Mouse (Mus musculus): ENCODE results near the gene Cdk17. TPM values are rescaled to one million over a fixed set of nuclear protein-coding genes. Genes with fewer than 3 reads are reported as not detected.

Cdk17 gene
- polyA plus RNA-seq, 1 experiment from 2014 or later = 41.2 TPM

DNA sequence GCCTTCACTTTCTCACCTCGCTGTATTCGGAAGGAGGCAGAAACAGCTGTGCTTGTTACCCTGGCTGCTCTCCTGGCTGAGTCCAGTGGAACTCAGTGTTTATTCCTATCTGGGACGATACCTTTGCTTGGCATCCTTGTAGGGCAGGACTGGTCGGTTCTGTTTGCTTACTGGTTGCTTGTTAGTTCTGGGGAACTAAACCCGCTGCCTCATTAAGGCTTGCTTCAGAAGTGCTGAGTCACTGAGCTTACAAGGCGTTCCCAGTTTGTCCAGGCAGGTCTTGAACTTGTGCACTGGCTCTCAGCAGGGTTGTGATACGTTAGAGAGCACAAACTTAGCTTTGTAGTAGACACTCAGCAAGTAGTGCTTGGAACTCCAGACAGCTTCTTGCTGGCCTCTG, 52.7 kb downstream of the Cdk17 start:
- H3K36me3 ChIP-seq = peaks cover 35% of the 10 kb centered on the region
- WGBS = 90% methylated on average over 7 of the region's 7 CpGs
- no peak for ATAC-seq (ENCODE audit: low FRiP score)

DNA sequence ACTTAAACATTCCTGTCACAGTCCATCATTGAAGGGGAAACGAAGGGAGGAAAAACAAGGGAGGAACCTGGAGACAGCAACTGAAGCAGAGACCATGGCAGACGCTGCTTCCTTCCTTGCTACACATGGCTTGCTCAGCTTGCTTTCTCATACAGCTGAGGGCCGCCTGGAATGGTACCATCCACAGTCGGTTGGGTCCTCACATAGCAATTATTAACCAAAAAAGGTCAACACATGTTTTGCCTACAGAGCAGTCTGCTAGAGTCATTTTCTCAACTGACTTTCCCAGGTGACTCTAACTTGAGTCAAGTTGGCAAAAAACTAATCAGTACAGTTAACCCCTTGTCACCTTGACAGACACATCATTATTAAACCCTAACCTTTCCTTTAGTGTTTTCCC, 53.6 kb downstream of the Cdk17 start:
- Histone ChIP-seq H3K27me3 (replicated peaks) (no peaks in the 10 kb centered on the region), H3K4me3 (replicated peaks) (no peak overlapping the region), H3K4me2 (no peak overlapping the region)

More for the DNA sequence above, 52.7 kb downstream of the Cdk17 start:
- H3K9me3 ChIP-seq (replicated peaks) = no peaks in the 10 kb centered on the region
- H3K27me3 ChIP-seq (replicated peaks) = no peaks in the 10 kb centered on the region
- H3K4me1 ChIP-seq = no peaks in the 10 kb centered on the region
- no peak overlapping the region for H3K27ac ChIP-seq (replicated peaks)
- no peak overlapping the region for H3K4me3 ChIP-seq (replicated peaks)
- no peak overlapping the region for H3K4me2 ChIP-seq
- no peak overlapping the region for H3K9ac ChIP-seq (replicated peaks)

DNA sequence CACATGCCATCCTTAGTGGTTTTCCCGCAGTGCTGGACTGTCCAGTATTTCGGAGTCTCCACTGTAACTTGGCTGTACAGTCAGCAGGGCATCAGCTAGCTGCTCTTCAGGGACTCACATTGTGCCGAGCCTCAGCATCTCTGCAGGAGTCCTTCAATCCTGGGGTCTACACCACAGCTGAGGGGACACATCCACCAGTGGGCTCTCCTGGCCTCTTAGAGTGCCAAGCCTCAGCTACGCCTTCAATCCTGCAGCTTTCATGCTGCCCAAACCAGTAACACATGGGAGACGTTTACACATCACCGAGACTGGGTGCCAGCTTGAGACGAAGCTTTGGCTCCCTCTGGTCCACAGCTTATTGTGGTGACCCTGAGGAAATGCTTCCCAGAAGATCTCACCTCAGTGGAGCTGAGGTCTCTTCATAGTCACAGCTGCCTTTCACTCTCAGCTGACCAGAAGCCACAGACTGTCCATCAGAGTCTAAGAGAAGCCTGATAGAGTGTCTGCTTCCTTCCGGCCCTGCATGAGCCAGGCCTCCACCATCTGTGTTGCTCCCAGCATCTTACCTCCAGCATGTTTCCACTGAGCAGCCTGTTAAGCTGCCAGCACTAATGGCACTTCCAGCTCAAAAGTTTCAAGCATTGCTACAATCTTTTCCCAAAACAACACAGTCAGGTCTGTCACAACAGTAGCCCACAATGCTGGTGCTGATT, 54.5 kb downstream of the Cdk17 start:
- H3K4me3 ChIP-seq (replicated peaks) = no peak overlapping the region

More for the DNA sequence above, 53.6 kb downstream of the Cdk17 start:
- WGBS = 71% methylated on average over 4 of the region's 4 CpGs
- H3K4me1 ChIP-seq = no peaks in the 10 kb centered on the region
- H3K9me3 ChIP-seq (replicated peaks) = no peaks in the 10 kb centered on the region
- H3K9ac ChIP-seq (replicated peaks) = no peak overlapping the region
- no peak for ATAC-seq (ENCODE audit: low FRiP score)
- H3K36me3 ChIP-seq = peaks cover 38% of the 10 kb centered on the region
- no peak overlapping the region for H3K27ac ChIP-seq (replicated peaks)

DNA sequence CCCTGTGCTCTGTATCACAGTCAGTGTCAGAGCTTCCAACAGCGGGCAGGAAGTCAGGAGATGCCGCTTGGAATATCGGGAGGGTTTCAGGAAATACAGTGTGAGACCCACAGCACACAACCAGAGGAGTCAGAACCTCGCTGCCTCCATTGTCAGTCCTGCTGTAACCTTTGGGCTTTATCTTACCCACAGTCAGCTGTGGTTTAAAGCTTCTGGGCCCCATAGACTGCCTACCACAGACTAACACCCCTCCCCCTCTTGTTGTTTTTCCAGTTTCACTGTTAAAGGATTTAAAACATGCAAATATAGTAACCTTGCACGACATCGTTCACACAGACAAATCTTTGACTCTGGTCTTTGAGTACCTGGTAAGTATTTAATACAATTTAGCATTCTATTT, 65.1 kb downstream of the Cdk17 start:
- H3K9me3 ChIP-seq (replicated peaks) = no peaks in the 10 kb centered on the region
- no peak overlapping the region for H3K27ac ChIP-seq (replicated peaks)
- WGBS = 84% methylated on average over 6 of the region's 6 CpGs
- peaks cover 22% of the 10 kb centered on the region for H3K36me3 ChIP-seq
- no peak overlapping the region for H3K4me2 ChIP-seq
- no peak overlapping the region for H3K9ac ChIP-seq (replicated peaks)
- ATAC-seq (ENCODE audit: low FRiP score) = no peak
- H3K4me3 ChIP-seq (replicated peaks) = no peak overlapping the region
- H3K4me1 ChIP-seq = 0 out of 2 replicates have a peak, but pooled peaks cover 4% of the 10 kb centered on the region
- no peaks in the 10 kb centered on the region for H3K27me3 ChIP-seq (replicated peaks)

More for the DNA sequence above, 54.5 kb downstream of the Cdk17 start:
- Histone ChIP-seq H3K4me2 (no peak overlapping the region), H3K9ac (replicated peaks) (no peak overlapping the region), H3K9me3 (replicated peaks) (no peaks in the 10 kb centered on the region), H3K4me1 (no peaks in the 10 kb centered on the region), H3K36me3 (peaks cover 38% of the 10 kb centered on the region), H3K27ac (replicated peaks) (no peak overlapping the region), H3K27me3 (replicated peaks) (no peaks in the 10 kb centered on the region)
- no peak for ATAC-seq (ENCODE audit: low FRiP score)
- WGBS = 92% methylated on average over 8 of the region's 8 CpGs

DNA sequence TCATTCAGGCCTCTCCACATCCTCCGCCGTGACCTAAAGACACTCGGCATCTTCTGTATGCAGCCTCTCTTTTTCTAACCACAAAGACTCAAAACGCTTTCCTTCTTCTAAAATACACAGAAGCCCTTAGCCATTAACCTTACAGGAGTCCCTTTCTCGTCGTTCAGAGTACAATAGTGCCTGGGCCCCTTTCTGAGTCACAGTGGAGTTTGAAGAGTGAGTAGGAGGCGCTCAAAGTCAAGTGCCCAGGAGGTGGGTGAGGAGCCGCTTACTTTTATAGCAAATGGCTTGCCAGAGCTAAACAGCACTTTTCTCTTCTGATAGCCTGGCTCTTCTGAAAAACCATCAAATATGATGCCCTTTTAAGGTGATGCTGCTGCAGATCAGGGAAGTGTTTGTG, 67.2 kb downstream of the Cdk17 start:
- Histone ChIP-seq H3K4me1 (0 out of 2 replicates have a peak, but pooled peaks cover 4% of the 10 kb centered on the region), H3K9ac (replicated peaks) (no peak overlapping the region), H3K4me2 (no peak overlapping the region), H3K27ac (replicated peaks) (no peak overlapping the region; the same call in 1 of the 2 replicates), H3K27me3 (replicated peaks) (no peaks in the 10 kb centered on the region), H3K9me3 (replicated peaks) (no peaks in the 10 kb centered on the region), H3K36me3 (peaks cover 22% of the 10 kb centered on the region), H3K4me3 (replicated peaks) (no peak overlapping the region)
- whole genome bisulfite sequencing = 46% methylated on average over 8 of the region's 8 CpGs
- no peak for ATAC-seq (ENCODE audit: low FRiP score)

DNA sequence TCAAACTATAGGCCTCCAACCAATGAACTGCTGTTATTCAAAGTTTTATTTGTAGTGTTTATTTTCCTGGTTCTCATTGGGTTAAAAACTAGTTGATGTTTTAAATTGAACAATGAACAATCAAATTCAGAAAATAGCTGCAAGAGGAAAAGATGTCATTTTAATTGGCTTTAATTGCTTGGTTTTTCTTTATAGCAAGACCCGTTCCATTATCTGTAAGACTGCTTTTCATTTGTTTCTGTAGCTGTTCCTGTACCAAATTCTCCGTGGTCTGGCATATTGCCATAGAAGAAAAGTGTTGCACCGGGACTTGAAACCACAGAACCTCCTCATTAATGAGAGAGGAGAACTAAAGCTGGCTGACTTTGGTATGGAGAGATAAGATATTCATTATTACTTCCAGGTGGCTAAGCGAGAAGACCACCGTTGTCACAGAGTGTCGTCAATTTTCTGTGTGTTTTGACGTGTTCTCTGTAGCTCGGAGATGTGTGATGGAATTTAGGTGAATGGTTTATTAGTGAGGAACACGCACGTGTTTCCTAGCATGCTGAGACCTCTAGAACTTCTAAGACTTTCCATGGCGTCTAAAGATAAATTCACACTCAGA, 67.8 kb downstream of the Cdk17 start:
- H3K9ac ChIP-seq (replicated peaks) = no peak overlapping the region
- H3K4me2 ChIP-seq = no peak overlapping the region
- whole genome bisulfite sequencing = 67% methylated on average over 11 of the region's 11 CpGs
- no peak for ATAC-seq (ENCODE audit: low FRiP score)
- H3K27me3 ChIP-seq (replicated peaks) = no peaks in the 10 kb centered on the region
- H3K4me1 ChIP-seq = 0 out of 2 replicates have a peak, but pooled peaks cover 4% of the 10 kb centered on the region
- no peaks in the 10 kb centered on the region for H3K9me3 ChIP-seq (replicated peaks)
- peaks cover 25% of the 10 kb centered on the region for H3K36me3 ChIP-seq
- H3K27ac ChIP-seq (replicated peaks) = no peak overlapping the region
- no peak overlapping the region for H3K4me3 ChIP-seq (replicated peaks)

DNA sequence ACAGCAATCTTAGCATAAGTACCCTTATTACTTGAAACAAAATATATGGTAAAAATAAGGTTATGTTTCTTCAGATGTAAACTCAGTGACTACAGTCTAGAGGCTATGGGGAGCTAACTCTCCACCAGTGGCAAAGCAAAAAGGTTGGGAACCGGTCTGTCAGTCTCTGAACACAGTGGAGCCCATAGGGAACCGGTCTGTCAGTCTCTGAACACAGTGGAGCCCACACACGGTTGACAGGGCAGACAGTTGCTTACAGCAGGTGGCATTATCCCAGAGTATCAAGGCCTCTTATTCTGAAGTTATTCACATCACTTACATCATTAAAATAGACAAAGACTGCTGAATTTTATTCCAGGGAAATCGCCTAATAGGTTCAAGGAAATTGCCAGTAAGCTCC, 70.8 kb downstream of the Cdk17 start:
- H3K9ac ChIP-seq (replicated peaks) = no peak overlapping the region
- 81% methylated on average over 4 of the region's 4 CpGs for WGBS
- 0 out of 2 replicates have a peak, but pooled peaks cover 4% of the 10 kb centered on the region for H3K4me1 ChIP-seq
- no peak overlapping the region for H3K4me3 ChIP-seq (replicated peaks)
- H3K4me2 ChIP-seq = no peak overlapping the region
- H3K27ac ChIP-seq (replicated peaks) = no peak overlapping the region
- peaks cover 39% of the 10 kb centered on the region for H3K36me3 ChIP-seq
- no peaks in the 10 kb centered on the region for H3K9me3 ChIP-seq (replicated peaks)
- no peaks in the 10 kb centered on the region for H3K27me3 ChIP-seq (replicated peaks)
- no peak for ATAC-seq (ENCODE audit: low FRiP score)

DNA sequence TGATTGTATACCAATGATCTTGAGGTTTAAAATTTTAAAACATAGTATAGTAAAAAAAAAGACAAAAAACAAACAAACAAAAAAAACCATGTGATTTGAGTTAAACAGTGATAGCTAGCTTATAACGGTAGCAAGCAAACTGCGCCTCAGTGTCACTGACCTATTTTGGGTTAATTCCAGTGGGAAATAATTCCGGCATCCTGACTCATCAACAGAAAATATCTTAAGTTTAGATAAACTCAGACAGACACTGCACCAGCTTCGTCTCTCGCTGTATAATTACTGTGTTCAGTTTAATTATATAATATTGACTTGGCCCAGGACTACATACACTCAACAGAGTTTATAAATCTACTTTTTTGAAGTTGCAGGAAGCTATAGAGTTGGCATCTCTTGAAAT, 71.2 kb downstream of the Cdk17 start:
- Histone ChIP-seq H3K4me3 (replicated peaks) (no peak overlapping the region), H3K4me1 (0 out of 2 replicates have a peak, but pooled peaks cover 4% of the 10 kb centered on the region), H3K36me3 (peaks cover 36% of the 10 kb centered on the region), H3K27me3 (replicated peaks) (no peaks in the 10 kb centered on the region), H3K9me3 (replicated peaks) (no peaks in the 10 kb centered on the region), H3K9ac (replicated peaks) (no peak overlapping the region), H3K27ac (replicated peaks) (no peak overlapping the region), H3K4me2 (no peak overlapping the region)
- 91% methylated on average over 5 of the region's 5 CpGs for WGBS
- no peak for ATAC-seq (ENCODE audit: low FRiP score)

DNA sequence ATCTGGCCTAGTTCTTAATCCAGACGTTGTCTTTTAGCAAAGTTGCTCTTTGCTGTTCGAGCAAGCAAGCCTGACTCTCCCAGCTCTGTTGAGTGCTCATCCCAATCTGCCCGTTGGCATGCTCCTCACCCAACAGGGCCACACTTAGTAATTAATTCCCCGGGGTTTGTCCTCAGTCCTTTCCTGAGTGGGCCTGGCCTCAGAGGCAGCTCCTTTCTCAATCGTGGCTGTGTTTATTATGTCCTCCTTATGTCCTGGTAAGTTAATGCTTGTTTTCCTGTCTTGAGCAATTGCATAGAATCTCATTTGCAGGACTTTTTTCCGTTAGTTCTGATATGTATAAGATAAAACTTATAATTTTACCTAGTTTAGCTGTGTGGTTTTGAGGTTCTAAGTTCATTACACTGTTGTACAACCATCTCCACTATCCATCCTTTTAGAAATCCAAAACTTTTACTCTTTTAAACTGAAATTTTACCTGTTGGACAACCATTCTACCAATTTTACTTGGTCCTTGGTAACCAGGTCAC, 73.1 kb downstream of the Cdk17 start:
- H3K9me3 ChIP-seq (replicated peaks) = no peaks in the 10 kb centered on the region
- H3K27me3 ChIP-seq (replicated peaks) = no peaks in the 10 kb centered on the region
- H3K9ac ChIP-seq (replicated peaks) = no peak overlapping the region
- H3K4me3 ChIP-seq (replicated peaks) = no peak overlapping the region
- no peak overlapping the region for H3K4me2 ChIP-seq
- peaks cover 37% of the 10 kb centered on the region for H3K36me3 ChIP-seq
- no peak overlapping the region for H3K27ac ChIP-seq (replicated peaks)
- ATAC-seq (ENCODE audit: low FRiP score) = no peak
- H3K4me1 ChIP-seq = no peaks in the 10 kb centered on the region
- WGBS = 92% methylated on average over 6 of the region's 6 CpGs

DNA sequence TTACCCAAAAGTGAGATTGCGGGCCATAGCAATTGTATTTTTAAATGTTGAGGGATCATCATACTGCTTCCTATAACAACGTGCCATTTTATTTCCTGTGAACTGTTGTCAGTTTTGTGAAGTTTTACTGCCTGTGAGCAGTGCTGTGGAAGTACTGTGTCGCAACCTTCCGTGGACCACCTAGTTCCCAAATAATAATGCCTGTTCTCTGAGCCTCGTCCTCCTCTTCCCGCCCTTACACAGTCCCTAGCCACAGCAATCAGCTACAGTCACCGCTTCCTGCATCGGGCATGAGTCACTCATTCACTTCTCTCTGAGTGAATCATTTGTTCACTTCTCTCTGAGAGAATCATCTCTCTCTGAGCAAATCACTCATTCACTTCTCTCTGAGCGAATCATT, 74.0 kb downstream of the Cdk17 start:
- WGBS = 92% methylated on average over 9 of the region's 9 CpGs

DNA sequence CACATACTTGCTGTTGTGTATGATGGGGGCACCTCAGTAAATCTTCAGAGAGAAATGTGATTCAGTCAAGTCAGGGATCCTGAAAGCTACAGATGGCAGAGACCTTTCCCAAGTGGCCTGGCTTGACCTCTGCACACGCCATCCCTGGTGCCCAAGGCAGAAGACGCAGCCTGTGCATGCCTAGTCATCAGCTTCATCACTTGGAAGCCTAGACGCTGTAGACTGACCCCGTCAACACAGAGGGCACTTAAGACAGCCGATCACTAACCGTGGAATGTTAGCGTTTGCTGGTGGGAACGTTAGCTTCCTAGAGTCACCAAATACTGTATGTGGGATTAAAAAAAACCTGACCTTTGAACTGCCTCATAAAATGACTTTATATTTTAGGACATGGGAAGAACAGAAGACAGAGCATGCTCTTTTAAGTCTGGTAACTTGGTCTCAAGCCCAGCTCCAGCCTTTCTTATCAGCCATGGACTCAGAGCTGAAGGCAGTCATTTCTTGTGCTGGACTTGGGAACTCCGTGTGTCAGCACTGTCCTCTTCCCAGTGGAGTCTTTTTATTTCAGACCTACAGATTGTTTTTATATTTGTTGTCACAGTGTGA, 78.6 kb downstream of the Cdk17 start:
- H3K27ac ChIP-seq (replicated peaks) = no peak overlapping the region
- no peaks in the 10 kb centered on the region for H3K9me3 ChIP-seq (replicated peaks)
- ATAC-seq (ENCODE audit: low FRiP score) = no peak
- H3K27me3 ChIP-seq (replicated peaks) = no peaks in the 10 kb centered on the region
- 83% methylated on average over 9 of the region's 9 CpGs for WGBS
- peaks cover 51% of the 10 kb centered on the region for H3K36me3 ChIP-seq
- no peak overlapping the region for H3K4me2 ChIP-seq
- no peak overlapping the region for H3K9ac ChIP-seq (replicated peaks)
- H3K4me1 ChIP-seq = no peaks in the 10 kb centered on the region
- no peak overlapping the region for H3K4me3 ChIP-seq (replicated peaks)

More for the DNA sequence above, 74.0 kb downstream of the Cdk17 start:
- Histone ChIP-seq H3K4me2 (no peak overlapping the region), H3K36me3 (peaks cover 45% of the 10 kb centered on the region), H3K9me3 (replicated peaks) (no peaks in the 10 kb centered on the region), H3K9ac (replicated peaks) (no peak overlapping the region), H3K4me3 (replicated peaks) (no peak overlapping the region), H3K27me3 (replicated peaks) (no peaks in the 10 kb centered on the region), H3K27ac (replicated peaks) (no peak overlapping the region), H3K4me1 (no peaks in the 10 kb centered on the region)
- no peak for ATAC-seq (ENCODE audit: low FRiP score)

DNA sequence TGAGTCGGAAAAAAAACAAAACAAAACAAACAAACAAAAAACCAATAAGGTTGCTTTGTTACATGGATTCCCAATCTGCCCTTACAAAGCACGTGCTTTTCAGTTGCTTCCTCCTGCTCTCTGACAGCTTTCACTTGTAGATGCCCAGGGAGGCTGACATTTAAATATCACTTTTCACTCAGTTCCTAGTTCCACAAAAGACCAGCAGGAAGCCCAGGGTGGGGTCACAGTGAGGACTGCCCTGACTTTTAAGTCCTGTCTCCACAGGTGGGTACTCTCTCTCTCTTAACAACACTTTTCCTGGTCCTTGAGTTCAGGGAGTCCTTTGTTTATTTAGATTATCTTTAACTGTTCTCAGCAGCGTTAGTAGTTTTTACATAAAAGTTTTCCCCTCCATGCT, 81.5 kb downstream of the Cdk17 start:
- 13% methylated on average over 3 of the region's 3 CpGs for WGBS
- Histone ChIP-seq H3K9ac (replicated peaks) (no peak overlapping the region), H3K27ac (replicated peaks) (no peak overlapping the region), H3K9me3 (replicated peaks) (no peaks in the 10 kb centered on the region), H3K4me2 (no peak overlapping the region), H3K36me3 (peaks cover 31% of the 10 kb centered on the region), H3K4me3 (replicated peaks) (no peak overlapping the region), H3K27me3 (replicated peaks) (no peaks in the 10 kb centered on the region), H3K4me1 (no peaks in the 10 kb centered on the region)
- no peak for ATAC-seq (ENCODE audit: low FRiP score)
